Mouse (Mus musculus) retina, postnatal 7 days (tissue): ENCODE measurements around the gene Gm3727.
"Not testable (repeated sequence)": the region's sequence is repeated elsewhere in the genome, so short reads cannot be mapped to it uniquely, and the experiment has no call there.

Experiments
- DNase-seq: peaks from one replicate; pipeline ENCODE4 v3.0.0-alpha.2; 2012; ENCODE audit warnings: low read depth, low spot score

The Gm3727 gene

DNA sequence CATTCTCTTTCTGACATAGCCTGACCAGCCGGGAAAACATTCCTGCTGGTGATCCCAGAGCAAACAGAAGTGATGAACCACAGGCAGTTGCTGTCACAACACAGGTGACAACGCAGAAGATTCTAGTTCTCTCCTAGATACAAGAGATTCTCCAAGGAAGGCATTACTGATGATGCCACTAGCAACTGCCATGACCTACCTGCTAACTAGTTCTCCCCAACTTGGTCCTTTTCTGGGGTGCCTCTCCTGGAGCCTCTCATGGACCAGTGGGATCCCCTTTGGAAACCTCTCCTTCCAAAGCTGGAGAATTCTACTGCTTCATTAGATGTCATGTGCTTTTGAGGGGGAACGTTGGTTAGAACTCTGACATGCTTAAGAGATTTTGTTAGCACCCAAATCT is at the start of gene Gm3727:
TSS of gene Gm3727 (minus strand) at position 101 of the 400 bp plus-strand sequence.
- not testable (repeated sequence) for DNase-seq

DNA sequence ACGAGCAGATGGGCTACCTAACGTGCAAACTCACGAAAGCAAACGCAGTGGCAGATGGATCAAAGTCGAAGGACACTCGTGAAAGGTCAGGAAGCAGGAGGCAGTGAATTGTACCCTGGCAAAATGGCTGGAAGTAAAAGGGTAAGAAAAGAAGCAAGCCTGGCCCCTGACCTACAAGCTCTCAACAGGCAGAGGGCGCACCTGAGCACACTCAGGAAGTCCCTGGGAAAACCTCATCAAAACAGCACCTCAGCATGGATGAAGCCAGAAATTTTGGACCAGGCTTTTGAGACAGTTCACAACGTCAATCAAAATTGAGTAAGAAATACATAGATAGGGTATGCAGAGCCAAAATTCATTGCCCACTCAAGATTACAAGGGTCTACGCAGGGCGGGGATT is 21.0 kb downstream of the Gm3727 start:
- DNase-seq, result not testable (repeated sequence)
